Mouse (Mus musculus) hindbrain, embryonic 16.5 days (tissue): Measurements from ENCODE around the gene Chchd4. TPM values are rescaled to one million over a fixed set of nuclear protein-coding genes. Genes with fewer than 3 reads are reported as not detected.

Source experiments
- ATAC-seq: fragments of 200-750 bp; cut with Nextera tagmentation; 2 replicates; pipeline ENCODE4 v1.8.0; 2017; ENCODE audit warnings: moderate TSS enrichment, moderate library complexity
- H3K27ac ChIP-seq: fragments of 300-500 bp; sonication (generic); 2 replicates; pipeline ENCODE4 v1.5.1; 2014; ENCODE audit warnings: low read depth, mild to moderate bottlenecking, control low read depth, low read length, moderate library complexity
- H3K27me3 ChIP-seq: fragments of 300-500 bp; sonication (generic); replicated peaks from 2 replicates; pipeline ENCODE4 v1.6.1; 2014; ENCODE audit warnings: low read length; ENCODE audit not compliant: control insufficient read depth, insufficient read depth
- H3K36me3 ChIP-seq: fragments of 300-500 bp; sonication (generic); 2 replicates; pipeline ENCODE4 v1.6.1; 2014; ENCODE audit warnings: mild to moderate bottlenecking, low read length, moderate library complexity, mixed read lengths; ENCODE audit not compliant: control insufficient read depth, insufficient read depth
- H3K4me1 ChIP-seq: fragments of 300-500 bp; sonication (generic); 2 replicates; pipeline ENCODE4 v1.6.1; 2014; ENCODE audit warnings: low read depth, low read length; ENCODE audit not compliant: control insufficient read depth, insufficient read depth
- H3K4me2 ChIP-seq: fragments of 300-500 bp; sonication (generic); 2 replicates; pipeline ENCODE4 v1.6.1; 2014; ENCODE audit warnings: mild to moderate bottlenecking, low read length, control low read depth, moderate library complexity
- H3K4me3 ChIP-seq: fragments of 300-500 bp; sonication (generic); 2 replicates; pipeline ENCODE4 v1.5.1; 2014; ENCODE audit warnings: mild to moderate bottlenecking, low read length, control low read depth, moderate library complexity
- H3K9ac ChIP-seq: fragments of 300-500 bp; sonication (generic); 2 replicates; pipeline ENCODE4 v1.6.1; 2014; ENCODE audit warnings: low read depth, mild to moderate bottlenecking, control low read depth, low read length, moderate library complexity
- H3K9me3 ChIP-seq: fragments of 300-500 bp; sonication (generic); 2 replicates; pipeline ENCODE4 v1.6.1; 2014; ENCODE audit warnings: mild to moderate bottlenecking, low read length, moderate library complexity; ENCODE audit not compliant: control insufficient read depth
- WGBS: fragments of 180-500 bp; shearing (Covaris S2); extraction: QIAGEN DNeasy Blood & Tissue Kit; methylation state at CpG from one replicate; pipeline ENCODE4 v1.1.7; 2014; 5-methylcytosine and 5-hydroxymethylcytosine counted together
- polyA plus RNA-seq: library from polyadenylated mRNA; unstranded; fragments of >200 nt; fragmentation: Nextera tagmentation; extraction: Ambion mirVana; gene quantifications from 2 replicates; pipeline ENCODE4 v1.2.1, GENCODE M21; 2015

Gene Chchd4
- polyA plus RNA-seq, 1 experiment from 2014 or later = 40.8 TPM

DNA sequence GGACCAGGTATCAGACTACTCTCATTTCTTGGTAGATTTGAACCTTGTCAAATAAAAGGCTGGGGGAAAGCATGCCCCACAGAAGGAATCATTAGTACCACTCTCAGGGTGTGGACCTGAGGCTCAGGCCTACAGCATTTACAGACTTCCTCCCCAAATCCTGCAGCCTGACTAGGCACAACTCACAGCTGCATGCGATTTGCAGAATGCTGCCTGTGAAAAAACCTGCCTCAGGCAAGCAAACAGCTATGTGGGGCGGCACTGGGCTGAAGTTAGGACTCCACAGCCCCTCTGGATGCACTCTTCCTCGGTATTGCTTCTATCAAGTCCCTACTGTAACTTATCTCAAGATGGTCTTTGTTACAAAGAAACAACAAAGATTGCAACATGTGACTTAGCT, 34.7 kb upstream of the Chchd4 start:
- WGBS = 97% methylated on average over 3 of the region's 3 CpGs

DNA sequence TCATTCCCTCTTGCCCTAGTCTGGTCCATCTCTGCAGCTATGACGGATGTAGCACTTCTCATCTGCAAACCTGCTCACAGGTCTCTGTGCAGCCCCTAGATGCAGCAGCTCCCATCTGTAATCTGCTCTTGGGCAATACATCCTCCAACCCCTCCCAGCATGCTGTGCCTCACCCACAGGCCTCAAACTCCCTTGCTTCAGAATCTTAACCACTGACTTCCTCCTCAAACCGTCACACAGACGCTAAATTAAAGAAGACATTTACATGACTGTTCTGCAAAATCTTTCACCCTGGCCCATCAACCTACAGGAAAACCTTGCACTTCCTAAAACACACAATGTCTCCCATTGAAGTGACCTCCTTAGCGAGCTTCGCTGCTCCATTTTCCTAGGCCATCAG, 32.7 kb upstream of the Chchd4 start:
- no peak overlapping the region for H3K27ac ChIP-seq
- no peaks in the 10 kb centered on the region for H3K9me3 ChIP-seq
- H3K4me2 ChIP-seq = no peak overlapping the region
- no peaks in the 10 kb centered on the region for H3K27me3 ChIP-seq
- H3K4me3 ChIP-seq = no peak overlapping the region
- H3K36me3 ChIP-seq = peaks cover 43% of the 10 kb centered on the region
- no peak for ATAC-seq
- no peak overlapping the region for H3K9ac ChIP-seq
- 93% methylated on average over 5 of the region's 5 CpGs for WGBS
- H3K4me1 ChIP-seq = no peaks in the 10 kb centered on the region

More for the DNA sequence above, 34.7 kb upstream of the Chchd4 start:
- H3K9ac ChIP-seq = no peak overlapping the region
- no peaks in the 10 kb centered on the region for H3K4me1 ChIP-seq
- H3K27ac ChIP-seq = no peak overlapping the region
- no peaks in the 10 kb centered on the region for H3K9me3 ChIP-seq
- ATAC-seq = no peak
- no peak overlapping the region for H3K4me3 ChIP-seq
- H3K36me3 ChIP-seq = peaks cover 36% of the 10 kb centered on the region
- H3K4me2 ChIP-seq = no peak overlapping the region
- no peaks in the 10 kb centered on the region for H3K27me3 ChIP-seq

- no peaks in the 10 kb centered on the region for H3K4me1 ChIP-seq
- H3K4me2 ChIP-seq = no peak overlapping the region
- no peak for ATAC-seq
- WGBS = 96% methylated on average over 1 of the region's 1 CpGs
- no peak overlapping the region for H3K4me3 ChIP-seq
- H3K27me3 ChIP-seq = no peaks in the 10 kb centered on the region
- H3K9ac ChIP-seq = no peak overlapping the region
- H3K9me3 ChIP-seq = no peaks in the 10 kb centered on the region
- H3K36me3 ChIP-seq = peaks cover 70% of the 10 kb centered on the region
- no peak overlapping the region for H3K27ac ChIP-seq
These were observed 30.0 kb upstream of the Chchd4 start for GRCm38 (mm10) chr6:91503302-91503701.

DNA sequence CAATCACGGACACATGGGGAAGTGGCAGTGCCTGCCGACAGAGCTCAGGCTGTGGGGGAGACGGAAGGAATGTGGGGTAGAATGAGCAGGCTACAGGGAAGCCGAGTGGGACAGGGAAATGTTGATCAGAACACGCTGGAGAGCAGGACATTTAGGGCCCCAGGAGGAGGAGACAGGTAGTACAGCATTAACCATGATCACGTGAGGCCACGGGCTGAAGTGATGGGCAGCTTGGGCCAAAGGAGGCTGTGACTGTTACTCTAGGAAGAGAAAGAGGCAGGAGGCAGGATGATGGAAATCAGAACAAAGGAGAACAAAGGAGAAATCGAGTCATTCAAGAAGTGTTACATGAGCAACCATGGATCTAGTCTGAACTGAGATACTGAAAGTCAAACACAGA, 21.2 kb upstream of the Chchd4 start:
- Histone ChIP-seq H3K4me2 (no peak overlapping the region), H3K4me3 (no peak overlapping the region), H3K27ac (no peak overlapping the region), H3K4me1 (no peaks in the 10 kb centered on the region), H3K9me3 (no peaks in the 10 kb centered on the region), H3K9ac (no peak overlapping the region), H3K36me3 (peaks cover 45% of the 10 kb centered on the region), H3K27me3 (no peaks in the 10 kb centered on the region)
- ATAC-seq = no peak
- WGBS = 86% methylated on average over 8 of the region's 8 CpGs

- no peaks in the 10 kb centered on the region for H3K9me3 ChIP-seq
- no peak for ATAC-seq
- no peak overlapping the region for H3K27ac ChIP-seq
- no peaks in the 10 kb centered on the region for H3K4me1 ChIP-seq
- H3K4me2 ChIP-seq = no peak overlapping the region
- H3K9ac ChIP-seq = no peak overlapping the region
- 89% methylated on average over 10 of the region's 10 CpGs for WGBS
- H3K36me3 ChIP-seq = peaks cover 36% of the 10 kb centered on the region
- no peak overlapping the region for H3K4me3 ChIP-seq
- no peaks in the 10 kb centered on the region for H3K27me3 ChIP-seq
These were observed 19.7 kb upstream of the Chchd4 start for GRCm38 (mm10) chr6:91493053-91493452.

GRCm38 (mm10) chr6:91491004-91491403, 17.7 kb upstream of the Chchd4 start:
- Histone ChIP-seq H3K27me3 (no peaks in the 10 kb centered on the region), H3K27ac (no peak overlapping the region), H3K9me3 (no peaks in the 10 kb centered on the region), H3K4me2 (no peak overlapping the region), H3K9ac (no peak overlapping the region), H3K4me1 (no peaks in the 10 kb centered on the region), H3K36me3 (peaks cover 39% of the 10 kb centered on the region), H3K4me3 (no peak overlapping the region)
- no peak for ATAC-seq
- 75% methylated on average over 6 of the region's 6 CpGs for WGBS

- H3K9ac ChIP-seq = no peak overlapping the region
- no peak overlapping the region for H3K4me2 ChIP-seq
- H3K4me3 ChIP-seq = no peak overlapping the region
- no peaks in the 10 kb centered on the region for H3K27me3 ChIP-seq
- no peaks in the 10 kb centered on the region for H3K9me3 ChIP-seq
- H3K36me3 ChIP-seq = peaks cover 39% of the 10 kb centered on the region
- WGBS = 82% methylated on average over 10 of the region's 10 CpGs
- no peak overlapping the region for H3K27ac ChIP-seq
- ATAC-seq = no peak
- no peaks in the 10 kb centered on the region for H3K4me1 ChIP-seq
These were observed 16.5 kb upstream of the Chchd4 start for GRCm38 (mm10) chr6:91489872-91490271.

DNA sequence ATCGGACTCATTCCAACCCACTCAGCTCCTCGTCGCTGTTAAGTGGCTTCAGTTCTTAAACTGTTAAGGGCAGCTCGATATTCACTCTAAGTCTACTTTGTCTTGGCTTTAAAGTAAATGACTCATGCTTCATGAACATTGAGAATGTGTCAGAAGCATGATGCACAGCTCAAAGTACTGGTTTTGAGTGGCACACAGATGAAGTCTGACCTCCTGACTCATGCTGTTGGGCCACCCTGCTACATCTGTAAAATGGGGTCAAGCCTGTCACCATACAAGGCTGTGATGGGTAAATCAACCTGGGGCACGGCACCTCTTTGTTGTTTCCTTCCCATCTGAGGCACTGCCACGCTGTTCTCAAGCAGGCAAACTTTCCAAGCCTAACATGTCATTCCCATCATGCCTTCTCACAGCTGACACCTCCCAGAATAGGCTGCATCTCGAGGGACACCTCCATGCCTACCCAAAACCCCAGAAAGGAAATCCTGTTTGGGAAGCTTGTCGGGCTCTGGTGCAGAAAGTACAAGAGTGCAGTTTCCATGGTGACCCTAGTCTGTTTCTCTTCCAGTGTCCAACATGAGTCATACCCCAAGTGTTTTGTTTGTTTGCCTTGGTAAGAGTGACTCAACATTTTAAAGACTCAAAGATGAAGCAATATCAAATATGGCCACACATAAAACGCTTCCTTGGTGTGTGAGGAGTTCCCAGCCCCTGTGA, 15.3 kb upstream of the Chchd4 start:
- 87% methylated on average over 9 of the region's 9 CpGs for WGBS
- Histone ChIP-seq H3K27me3 (no peaks in the 10 kb centered on the region), H3K4me2 (no peak overlapping the region)

DNA sequence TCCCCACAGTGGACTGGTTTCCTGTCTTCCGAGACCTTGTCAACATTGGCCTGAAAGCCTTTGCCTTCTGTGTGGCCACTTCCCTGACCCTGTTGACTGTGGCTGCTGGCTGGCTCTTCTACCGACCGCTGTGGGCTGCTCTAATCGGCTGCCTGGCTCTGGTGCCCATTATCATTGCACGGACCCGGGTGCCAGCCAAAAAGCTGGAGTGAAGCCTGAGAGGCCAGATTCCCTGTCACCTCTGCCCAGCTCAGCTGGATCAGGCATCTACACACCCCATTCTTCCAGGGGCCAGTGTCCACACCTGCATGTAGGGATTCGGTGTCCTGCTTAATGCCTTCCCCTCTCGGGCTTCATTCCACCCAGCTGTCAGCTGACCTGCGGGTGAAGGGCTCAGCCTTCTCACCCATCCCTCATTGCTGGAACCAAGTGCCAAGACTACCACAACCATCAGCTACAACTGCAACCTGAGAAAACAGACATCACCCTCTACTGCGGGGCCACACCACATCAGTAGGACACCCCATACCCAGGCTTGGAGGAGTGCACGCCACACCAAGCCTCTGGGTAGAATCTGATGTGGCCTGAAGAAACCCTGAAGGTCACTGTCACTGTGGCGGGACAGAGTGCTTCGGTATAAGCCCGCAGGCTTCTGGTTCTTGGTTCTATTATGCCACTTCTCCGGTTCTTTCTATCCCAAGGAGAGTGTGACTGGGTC, 13.5 kb upstream of the Chchd4 start:
- Histone ChIP-seq H3K4me3 (no peak overlapping the region), H3K4me2 (no peak overlapping the region), H3K9ac (no peak overlapping the region), H3K27ac (no peak overlapping the region), H3K4me1 (no peaks in the 10 kb centered on the region), H3K36me3 (peaks cover 52% of the 10 kb centered on the region), H3K27me3 (no peaks in the 10 kb centered on the region), H3K9me3 (no peaks in the 10 kb centered on the region)
- 91% methylated on average over 15 of the region's 15 CpGs for WGBS
- no peak for ATAC-seq

More for the DNA sequence above, 15.3 kb upstream of the Chchd4 start:
- Histone ChIP-seq H3K9me3 (no peaks in the 10 kb centered on the region), H3K4me3 (no peak overlapping the region), H3K4me1 (no peaks in the 10 kb centered on the region), H3K9ac (no peak overlapping the region), H3K36me3 (peaks cover 43% of the 10 kb centered on the region), H3K27ac (no peak overlapping the region)
- ATAC-seq = no peak
